Mouse (Mus musculus) right cerebral cortex, adult 2 months (tissue): Measurements from ENCODE around the gene Mterf1b.

ENCODE experiments used
- DNase-seq, 2 experiments: peaks; one replicate each; pipeline ENCODE4 v3.0.0; 2021 to 2022; ENCODE audit warnings: low spot score in 2 of 2

Gene Mterf1b

DNA sequence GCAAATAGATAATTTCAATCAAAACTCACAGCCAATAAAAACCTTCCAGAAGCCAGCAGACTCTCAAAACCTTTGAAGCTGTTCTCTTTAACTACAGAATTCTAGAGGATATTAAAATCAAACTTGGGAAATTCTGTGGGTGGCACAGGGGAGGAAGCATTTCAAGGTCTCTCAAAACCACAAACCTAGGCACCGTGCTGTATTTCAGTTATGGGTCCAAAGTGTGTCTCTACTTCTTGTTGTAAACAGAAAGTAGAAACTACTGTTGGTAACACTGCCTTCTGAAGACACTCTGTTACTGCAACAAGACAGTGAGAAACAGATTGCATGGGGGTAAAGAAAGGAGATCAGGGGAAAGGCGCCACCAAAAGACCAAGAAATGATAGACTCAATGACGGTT, 52.8 kb downstream of the Mterf1b start:
- no peak for DNase-seq

DNA sequence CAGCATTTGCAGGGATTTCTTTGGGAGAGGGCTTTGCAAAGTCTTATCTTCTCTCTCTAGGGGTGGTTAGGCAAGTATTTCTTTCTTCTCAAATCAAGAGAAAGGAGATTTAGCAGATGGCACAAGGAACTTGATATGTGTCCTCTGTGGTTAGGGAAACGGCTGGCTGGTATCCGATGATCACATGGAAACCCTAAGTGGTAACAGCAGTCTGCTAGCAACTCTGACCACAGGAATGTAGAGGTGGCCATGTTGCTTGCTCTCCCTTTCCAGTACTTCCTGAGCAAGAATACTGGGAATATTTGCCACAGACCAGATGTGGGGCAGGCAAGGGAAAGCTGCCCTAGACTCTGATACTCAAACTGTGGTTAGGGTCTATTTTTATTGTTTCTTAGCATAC, 53.9 kb downstream of the Mterf1b start:
- DNase-seq = no peak
